Mouse (Mus musculus): Measurements from ENCODE around the gene Bend7. TPM values are rescaled to one million over a fixed set of nuclear protein-coding genes. Genes with fewer than 3 reads are reported as not detected.

The Bend7 gene
- total and polyA plus RNA-seq, 2 experiments = 3.7 to 6.0 TPM

- H3K79me2 ChIP-seq (ENCODE audit: control insufficient read depth, insufficient read depth, low read length) = no peaks in the 10 kb centered on the region
- TF ChIP-seq CTCF (IDR thresholded peaks at IDR 0.05; ENCODE audit: low read depth, low read length) = no peak
- TF ChIP-seq POLR2A (IDR thresholded peaks at IDR 0.05; ENCODE audit: extremely low read depth, insufficient read depth, low read length) = no peak
- WGBS = 67% methylated on average over 18 of the region's 18 CpGs
Measured at GRCm38 (mm10) chr2:4802395-4803176, 85.0 kb downstream of the Bend7 start.

GRCm38 (mm10) chr2:4816308-4816707, 98.7 kb downstream of the Bend7 start:
- H3K4me1 ChIP-seq (ENCODE audit: control insufficient read depth, insufficient read depth, low read length) = no peaks in the 10 kb centered on the region
- WGBS = 66% methylated on average over 5 of the region's 5 CpGs
- H3K9ac ChIP-seq (ENCODE audit: low read depth, low read length) = no peak overlapping the region
- H3K4me3 ChIP-seq (ENCODE audit: insufficient read depth, low read depth, low read length) = no peak overlapping the region
- H3K27ac ChIP-seq (replicated peaks; ENCODE audit: insufficient read depth, low read depth, low read length) = no peak overlapping the region
- no peak for DNase-seq (ENCODE audit: extremely low read depth, low read depth, low spot score)
- no peak for TF ChIP-seq CTCF (IDR thresholded peaks at IDR 0.05; ENCODE audit: low read depth, low read length)
- H3K36me3 ChIP-seq (ENCODE audit: control insufficient read depth, insufficient read depth, low read length) = no peaks in the 10 kb centered on the region
- no peaks in the 10 kb centered on the region for H3K79me2 ChIP-seq (ENCODE audit: control insufficient read depth, insufficient read depth, low read length)
- no peaks in the 10 kb centered on the region for H3K27me3 ChIP-seq (ENCODE audit: control insufficient read depth, insufficient read depth, low read length)

More at GRCm38 (mm10) chr2:4802395-4803176, 85.0 kb downstream of the Bend7 start:
- H3K9ac ChIP-seq (ENCODE audit: low read depth, low read length) = no peak overlapping the region
- no peaks in the 10 kb centered on the region for H3K27me3 ChIP-seq (ENCODE audit: control insufficient read depth, insufficient read depth, low read length)
- no peak for DNase-seq (ENCODE audit: extremely low read depth, low read depth, low spot score)
- H3K27ac ChIP-seq (replicated peaks; ENCODE audit: insufficient read depth, low read depth, low read length) = no peak overlapping the region
- H3K36me3 ChIP-seq (ENCODE audit: control insufficient read depth, insufficient read depth, low read length) = peaks cover 7% of the 10 kb centered on the region; the same call in 1 of the 2 replicates
- H3K4me1 ChIP-seq (ENCODE audit: control insufficient read depth, insufficient read depth, low read length) = no peaks in the 10 kb centered on the region
- no peak overlapping the region for H3K4me3 ChIP-seq (ENCODE audit: insufficient read depth, low read depth, low read length)

DNA sequence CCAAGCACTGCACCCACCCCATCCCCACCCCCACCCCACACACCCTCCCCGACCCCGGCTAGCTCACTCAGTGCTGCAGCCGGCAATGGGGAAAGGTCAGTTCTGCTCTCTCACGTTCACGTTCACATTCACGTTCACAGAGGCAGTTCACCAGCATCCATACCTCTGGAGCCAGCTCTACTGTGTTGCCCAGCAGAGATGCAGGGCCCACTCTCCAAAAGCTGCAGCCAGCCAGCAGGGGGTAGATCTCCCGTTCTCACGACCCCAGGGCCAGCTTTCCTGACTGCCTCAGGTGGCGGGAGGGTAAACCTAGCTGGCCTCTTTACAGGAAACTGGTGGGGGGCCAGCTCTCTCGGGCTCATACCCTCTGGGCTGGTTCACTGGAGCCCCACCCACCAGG, 100.0 kb downstream of the Bend7 start:
- no peak for DNase-seq (ENCODE audit: extremely low read depth, low read depth, low spot score)
- H3K36me3 ChIP-seq (ENCODE audit: control insufficient read depth, insufficient read depth, low read length) = no peaks in the 10 kb centered on the region
- no peaks in the 10 kb centered on the region for H3K27me3 ChIP-seq (ENCODE audit: control insufficient read depth, insufficient read depth, low read length)
- H3K9ac ChIP-seq (ENCODE audit: low read depth, low read length) = no peak overlapping the region
- no peak overlapping the region for H3K4me3 ChIP-seq (ENCODE audit: insufficient read depth, low read depth, low read length)
- WGBS = 6% methylated on average over 10 of the region's 10 CpGs
- H3K4me1 ChIP-seq (ENCODE audit: control insufficient read depth, insufficient read depth, low read length) = no peaks in the 10 kb centered on the region
- no peaks in the 10 kb centered on the region for H3K79me2 ChIP-seq (ENCODE audit: control insufficient read depth, insufficient read depth, low read length)
- H3K27ac ChIP-seq (replicated peaks; ENCODE audit: insufficient read depth, low read depth, low read length) = no peak overlapping the region
- TF ChIP-seq POLR2A (IDR thresholded peaks at IDR 0.05; ENCODE audit: extremely low read depth, insufficient read depth, low read length) (no peak), CTCF (IDR thresholded peaks at IDR 0.05; ENCODE audit: low read depth, low read length) (no peak)

- no peaks in the 10 kb centered on the region for H3K27me3 ChIP-seq (ENCODE audit: control insufficient read depth, insufficient read depth, low read length)
- no peak for DNase-seq (ENCODE audit: extremely low read depth, low read depth, low spot score)
- no peak overlapping the region for H3K4me3 ChIP-seq (ENCODE audit: insufficient read depth, low read depth, low read length)
- no peak overlapping the region for H3K27ac ChIP-seq (replicated peaks; ENCODE audit: insufficient read depth, low read depth, low read length)
- no peaks in the 10 kb centered on the region for H3K79me2 ChIP-seq (ENCODE audit: control insufficient read depth, insufficient read depth, low read length)
- TF ChIP-seq POLR2A (IDR thresholded peaks at IDR 0.05; ENCODE audit: extremely low read depth, insufficient read depth, low read length) (no peak), CTCF (IDR thresholded peaks at IDR 0.05; ENCODE audit: low read depth, low read length) (no peak)
- H3K9ac ChIP-seq (ENCODE audit: low read depth, low read length) = no peak overlapping the region
- WGBS = 88% methylated on average over 3 of the region's 3 CpGs
- no peaks in the 10 kb centered on the region for H3K36me3 ChIP-seq (ENCODE audit: control insufficient read depth, insufficient read depth, low read length)
- H3K4me1 ChIP-seq (ENCODE audit: control insufficient read depth, insufficient read depth, low read length) = no peaks in the 10 kb centered on the region
Measured at GRCm38 (mm10) chr2:4820230-4820629, 102.6 kb downstream of the Bend7 start.

- WGBS = 57% methylated on average over 9 of the region's 9 CpGs
- Histone ChIP-seq H3K27ac (replicated peaks; ENCODE audit: insufficient read depth, low read depth, low read length) (no peak overlapping the region), H3K79me2 (ENCODE audit: control insufficient read depth, insufficient read depth, low read length) (no peaks in the 10 kb centered on the region), H3K27me3 (ENCODE audit: control insufficient read depth, insufficient read depth, low read length) (no peaks in the 10 kb centered on the region), H3K4me3 (ENCODE audit: insufficient read depth, low read depth, low read length) (no peak overlapping the region), H3K4me1 (ENCODE audit: control insufficient read depth, insufficient read depth, low read length) (no peaks in the 10 kb centered on the region), H3K36me3 (ENCODE audit: control insufficient read depth, insufficient read depth, low read length) (no peaks in the 10 kb centered on the region), H3K9ac (ENCODE audit: low read depth, low read length) (no peak overlapping the region)
- DNase-seq (ENCODE audit: extremely low read depth, low read depth, low spot score) = no peak
- no peak for TF ChIP-seq POLR2A (IDR thresholded peaks at IDR 0.05; ENCODE audit: extremely low read depth, insufficient read depth, low read length)
- no peak for TF ChIP-seq CTCF (IDR thresholded peaks at IDR 0.05; ENCODE audit: low read depth, low read length)
Measured at GRCm38 (mm10) chr2:4824067-4824466, 106.4 kb downstream of the Bend7 start.

DNA sequence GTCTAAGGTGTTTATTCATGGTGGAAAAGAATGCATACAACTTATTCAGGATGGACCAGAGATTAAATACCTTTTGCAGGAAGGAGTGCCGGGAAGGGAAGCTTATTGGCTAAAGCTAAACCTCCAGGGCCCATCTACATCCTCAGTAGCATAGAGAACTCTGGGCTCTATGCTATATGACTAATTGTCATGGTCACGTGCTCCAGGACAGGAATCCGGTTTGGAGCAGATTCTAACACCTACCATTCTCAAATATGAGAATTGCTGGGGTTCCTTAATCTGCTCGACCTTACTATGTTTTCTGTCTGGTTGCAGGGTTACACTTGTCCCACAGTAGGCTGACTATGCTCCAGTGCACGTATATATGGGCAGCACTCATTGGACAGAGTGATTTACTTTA, 110.4 kb downstream of the Bend7 start:
- H3K79me2 ChIP-seq (ENCODE audit: control insufficient read depth, insufficient read depth, low read length) = no peaks in the 10 kb centered on the region
- no peaks in the 10 kb centered on the region for H3K27me3 ChIP-seq (ENCODE audit: control insufficient read depth, insufficient read depth, low read length)
- TF ChIP-seq POLR2A (IDR thresholded peaks at IDR 0.05; ENCODE audit: extremely low read depth, insufficient read depth, low read length) (no peak), CTCF (IDR thresholded peaks at IDR 0.05; ENCODE audit: low read depth, low read length) (no peak)
- 80% methylated on average over 5 of the region's 5 CpGs for WGBS
- DNase-seq (ENCODE audit: extremely low read depth, low read depth, low spot score) = no peak
- no peak overlapping the region for H3K27ac ChIP-seq (replicated peaks; ENCODE audit: insufficient read depth, low read depth, low read length)
- no peaks in the 10 kb centered on the region for H3K36me3 ChIP-seq (ENCODE audit: control insufficient read depth, insufficient read depth, low read length)
- no peak overlapping the region for H3K4me3 ChIP-seq (ENCODE audit: insufficient read depth, low read depth, low read length)
- no peaks in the 10 kb centered on the region for H3K4me1 ChIP-seq (ENCODE audit: control insufficient read depth, insufficient read depth, low read length)
- H3K9ac ChIP-seq (ENCODE audit: low read depth, low read length) = no peak overlapping the region
